Mouse (Mus musculus): ENCODE data around the gene Iqce. TPM values are rescaled to one million over a fixed set of nuclear protein-coding genes. Genes with fewer than 3 reads are reported as not detected.

The Iqce gene
- total RNA-seq, 2 experiments from 2014 or later: 46.2 to 57.9 TPM

DNA sequence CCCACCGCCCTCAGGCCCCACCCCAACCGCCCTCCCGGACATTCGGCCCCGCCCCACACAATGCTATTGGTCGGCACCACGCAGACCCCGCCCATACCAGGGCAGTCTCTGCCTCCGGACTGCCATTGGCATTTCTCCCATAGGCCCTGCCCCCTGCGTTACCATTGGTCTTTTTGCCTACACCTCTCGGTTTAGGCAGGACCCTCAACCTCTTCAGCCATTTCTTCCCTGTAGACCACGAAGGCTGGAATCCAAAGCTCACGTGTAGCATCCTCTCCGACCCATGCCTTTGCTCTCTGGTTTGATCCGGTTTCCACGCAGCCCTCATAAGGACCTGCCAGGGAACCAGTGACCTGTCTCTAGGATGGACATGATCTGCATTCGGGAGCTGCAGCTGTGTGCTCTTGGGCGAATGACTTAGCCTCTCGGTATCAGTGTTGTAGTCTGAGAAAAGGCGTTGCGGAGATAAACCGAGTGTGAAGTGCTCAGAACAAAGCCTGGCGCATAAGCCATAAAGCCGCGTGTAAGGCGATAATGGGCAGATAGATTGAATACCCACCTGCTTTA is 53.0 kb downstream of the Iqce start:
- Histone ChIP-seq H3K27ac (peak overlapping the region; percentile 85), H3K4me3 (peak overlapping the region; percentile 65)
- TF ChIP-seq CTCF (conservative IDR thresholded peaks at IDR 0.05): no peak
- peak; percentile 97 to 98 for DNase-seq (ENCODE audit: low spot score in 2 of 2)

DNA sequence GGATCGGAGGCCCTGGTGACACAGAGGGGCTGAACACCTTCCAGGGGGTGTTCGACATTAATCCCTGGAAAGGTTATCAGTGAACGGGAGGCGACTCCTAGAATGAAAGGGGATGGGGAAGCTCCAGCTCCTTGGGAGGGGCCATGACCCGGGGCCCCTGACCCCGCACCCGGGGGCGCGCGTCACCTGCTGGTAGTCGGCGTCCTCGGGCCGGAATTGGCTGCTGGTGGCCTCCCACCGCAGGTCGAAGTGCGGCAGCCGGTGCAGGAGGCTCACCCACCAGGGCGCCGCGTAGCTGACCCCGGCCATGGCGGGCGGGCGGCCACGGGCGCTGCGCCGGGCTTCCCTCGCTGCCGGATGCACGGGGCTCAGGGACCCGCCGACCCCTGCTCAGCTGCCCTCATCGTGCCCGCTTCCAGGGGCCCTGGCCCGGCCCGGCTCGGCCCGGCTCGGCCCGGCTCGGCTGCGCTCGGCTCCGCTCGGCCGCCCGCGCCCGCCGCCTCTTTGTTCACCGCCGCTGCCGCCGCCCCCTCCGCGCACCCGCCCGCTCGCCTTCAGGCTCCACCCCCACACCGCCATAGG is 53.6 kb downstream of the Iqce start, which contains the start of gene Ttyh3:
Gene Ttyh3, minus strand, starts transcription at position 513 of the 582 bp plus-strand sequence.
- TF ChIP-seq CTCF (conservative IDR thresholded peaks at IDR 0.05): no peak
- Histone ChIP-seq H3K4me3 (peak within 1 kb of the TSS; percentile 99), H3K27ac (peak within 1 kb of the TSS; percentile 100)
- DNase-seq (ENCODE audit: low spot score in 2 of 2): no peak

DNA sequence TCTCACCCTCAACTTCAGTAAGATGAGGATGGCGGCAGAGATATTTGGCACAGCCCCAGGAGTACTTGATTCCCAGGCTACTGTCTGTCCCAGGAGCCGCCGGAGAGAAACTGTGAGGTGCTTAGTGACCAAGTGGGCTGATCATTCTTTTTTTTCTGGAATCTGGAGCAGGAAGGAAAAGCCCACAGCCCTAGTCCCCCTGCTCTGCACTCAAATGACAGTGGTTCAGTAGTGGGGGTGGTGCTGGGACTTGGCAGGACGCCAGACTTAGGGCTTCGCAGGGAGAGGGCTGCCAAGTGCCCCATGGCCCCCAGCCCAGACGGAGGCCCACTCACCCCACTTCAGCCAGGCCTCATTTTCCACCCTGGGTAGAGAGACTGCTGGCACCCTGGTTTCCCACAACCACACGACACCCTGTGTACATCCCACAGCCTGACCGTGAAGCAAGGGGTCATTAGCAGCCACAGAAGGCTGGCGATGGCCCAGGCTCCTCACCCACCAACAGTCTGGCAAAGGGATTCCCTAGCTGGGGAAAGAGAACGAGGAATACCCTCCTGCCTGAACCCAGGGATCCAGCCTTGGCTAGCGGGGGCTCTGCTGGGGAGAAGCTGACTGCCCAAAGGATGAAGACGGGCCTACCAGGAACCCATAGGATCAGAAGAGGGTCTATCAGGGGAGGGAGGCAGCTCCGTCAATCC is 54.2 kb downstream of the Iqce start:
- peak; percentile 60 to 64 for DNase-seq (ENCODE audit: low spot score in 2 of 2)
- TF ChIP-seq CTCF (conservative IDR thresholded peaks at IDR 0.05): no peak
- Histone ChIP-seq H3K27ac (peak overlapping the region; percentile 100), H3K4me3 (peak overlapping the region; percentile 99)

DNA sequence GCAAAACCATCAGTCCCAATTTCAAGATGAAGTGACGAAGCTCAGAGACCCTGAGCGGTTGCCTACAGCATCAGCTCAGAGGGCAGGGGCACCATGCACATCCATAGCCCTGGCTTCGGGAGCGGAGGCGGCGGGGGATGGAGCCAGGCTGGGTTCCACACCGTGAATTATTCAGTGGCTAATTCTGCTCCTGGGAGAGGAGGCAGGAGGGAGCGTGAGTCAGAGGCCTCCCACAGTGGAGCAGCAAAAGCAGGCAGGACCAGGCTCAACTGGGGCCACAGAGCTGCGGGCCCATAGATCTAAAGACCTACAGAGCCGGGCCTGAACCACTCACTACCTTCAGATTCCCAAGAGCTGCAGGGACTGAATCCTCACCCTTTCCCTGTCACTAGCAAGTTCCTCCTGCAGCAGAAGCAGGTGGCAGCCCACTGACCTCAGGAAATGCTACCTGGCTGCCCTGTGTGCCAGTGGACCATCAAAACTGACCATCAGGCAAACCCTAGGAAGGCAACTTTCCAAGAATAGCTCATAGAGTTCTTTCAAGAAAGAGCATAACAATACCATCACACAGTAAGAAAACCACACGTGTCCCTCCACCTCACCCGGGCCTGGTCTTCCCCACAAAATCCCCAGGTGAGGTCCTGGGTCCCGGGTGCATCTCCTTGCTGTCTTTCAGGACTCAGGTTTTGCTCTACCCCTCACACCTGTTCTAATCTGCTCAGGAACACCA is 55.0 kb downstream of the Iqce start:
- H3K4me3 ChIP-seq: peak overlapping the region; percentile 99
- DNase-seq (ENCODE audit: low spot score in 2 of 2): peak; percentile 62 to 65
- H3K27ac ChIP-seq: peak overlapping the region; percentile 100
- no peak for TF ChIP-seq CTCF (conservative IDR thresholded peaks at IDR 0.05)

DNA sequence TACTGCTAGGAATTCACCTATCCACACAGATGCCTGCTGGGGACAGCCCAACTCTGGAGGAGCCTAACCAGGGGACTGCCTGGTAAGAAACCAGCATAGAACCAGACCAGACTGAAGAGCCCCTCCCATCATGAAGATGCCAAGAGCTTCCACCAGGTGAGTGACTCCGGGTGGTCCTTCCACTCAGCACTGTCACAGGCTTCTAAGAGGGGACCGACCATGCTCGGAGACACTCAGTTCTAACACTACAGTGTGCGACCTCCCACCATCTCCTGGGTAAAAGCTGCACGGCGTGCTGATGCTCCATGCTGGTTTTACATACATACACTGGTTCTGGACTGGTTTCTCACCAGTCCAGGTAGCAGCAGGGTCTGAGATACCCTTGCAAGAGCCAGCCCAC is 56.0 kb downstream of the Iqce start:
- peak; percentile 13; the same call in 1 of the 2 replicates for TF ChIP-seq CTCF (conservative IDR thresholded peaks at IDR 0.05)
- H3K4me3 ChIP-seq: peak overlapping the region; percentile 99
- DNase-seq (ENCODE audit: low spot score in 2 of 2): no peak
- peak overlapping the region; percentile 100 for H3K27ac ChIP-seq

DNA sequence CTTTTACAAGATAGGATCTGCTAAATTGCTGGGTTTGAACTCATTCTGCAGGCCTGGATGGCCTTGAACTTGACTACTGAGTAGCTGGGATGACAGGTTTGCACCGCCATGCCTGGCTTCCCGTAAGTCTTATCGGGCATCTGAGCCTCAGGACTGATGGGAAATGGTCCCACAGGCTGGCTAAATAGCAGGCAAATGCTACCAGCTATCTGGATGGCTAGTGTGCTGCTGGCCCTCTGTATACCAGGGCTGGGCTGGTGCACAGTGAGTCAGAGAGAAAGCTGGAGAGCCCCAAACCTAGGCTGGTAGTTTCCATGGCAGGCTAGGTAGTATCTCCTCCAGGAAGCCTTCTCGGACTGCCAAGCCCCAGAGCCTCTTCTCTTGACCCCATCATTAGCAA is 56.7 kb downstream of the Iqce start:
- Histone ChIP-seq H3K4me3 (peak overlapping the region; percentile 99), H3K27ac (peak overlapping the region; percentile 100)
- no peak for DNase-seq (ENCODE audit: low spot score in 2 of 2)
- TF ChIP-seq CTCF (conservative IDR thresholded peaks at IDR 0.05): no peak

DNA sequence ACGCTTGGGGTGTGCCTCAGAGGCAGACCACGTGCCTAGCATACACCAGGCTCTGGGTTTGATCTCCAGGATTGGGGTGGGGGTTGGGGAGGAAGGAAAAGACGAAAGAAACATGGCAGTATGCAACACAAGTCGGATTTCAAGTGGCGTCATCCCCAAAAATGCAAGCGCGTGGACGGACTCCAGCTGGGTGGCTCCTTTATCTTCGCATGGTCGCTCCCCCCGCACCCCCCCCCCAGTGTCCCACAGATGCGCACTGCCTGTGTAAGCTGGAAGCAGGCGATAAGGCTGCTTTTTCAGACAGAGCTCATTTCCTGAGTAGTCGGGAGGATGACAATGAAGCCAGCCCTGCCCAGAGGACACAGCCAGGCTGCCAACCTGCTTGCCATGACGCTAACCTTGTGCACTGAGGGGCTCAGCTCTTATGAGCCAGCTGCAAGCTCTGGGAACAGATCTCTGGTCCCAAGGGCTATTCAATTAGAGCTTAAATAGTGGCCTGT is 57.4 kb downstream of the Iqce start:
- peak overlapping the region; percentile 100 for H3K27ac ChIP-seq
- H3K4me3 ChIP-seq: peak overlapping the region; percentile 99; the same call in 1 of the 2 replicates
- DNase-seq (ENCODE audit: low spot score in 2 of 2): no peak
- no peak for TF ChIP-seq CTCF (conservative IDR thresholded peaks at IDR 0.05)

DNA sequence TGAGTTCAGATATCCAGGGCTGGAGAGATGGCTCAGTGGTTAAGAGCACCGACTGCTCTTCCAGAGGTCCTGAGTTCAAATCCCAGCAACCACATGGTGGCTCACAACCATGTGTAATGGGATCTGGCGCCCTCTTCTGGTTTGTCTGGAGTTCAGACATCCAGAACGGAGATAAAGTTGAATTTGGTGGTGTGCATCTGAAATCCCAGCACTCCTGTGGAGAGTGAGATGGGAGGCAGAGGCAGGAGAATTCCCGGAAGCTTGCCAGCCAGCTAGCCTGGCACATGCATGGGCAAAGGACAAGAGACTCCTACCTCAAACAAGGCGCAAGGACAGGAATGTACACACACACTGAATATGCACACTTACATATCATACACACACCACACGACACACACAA is 57.9 kb downstream of the Iqce start:
- peak overlapping the region; percentile 100; the same call in 1 of the 2 replicates for H3K27ac ChIP-seq
- no peak for DNase-seq (ENCODE audit: low spot score in 2 of 2)
- H3K4me3 ChIP-seq: no peak overlapping the region
- TF ChIP-seq CTCF (conservative IDR thresholded peaks at IDR 0.05): peak; percentile 61

DNA sequence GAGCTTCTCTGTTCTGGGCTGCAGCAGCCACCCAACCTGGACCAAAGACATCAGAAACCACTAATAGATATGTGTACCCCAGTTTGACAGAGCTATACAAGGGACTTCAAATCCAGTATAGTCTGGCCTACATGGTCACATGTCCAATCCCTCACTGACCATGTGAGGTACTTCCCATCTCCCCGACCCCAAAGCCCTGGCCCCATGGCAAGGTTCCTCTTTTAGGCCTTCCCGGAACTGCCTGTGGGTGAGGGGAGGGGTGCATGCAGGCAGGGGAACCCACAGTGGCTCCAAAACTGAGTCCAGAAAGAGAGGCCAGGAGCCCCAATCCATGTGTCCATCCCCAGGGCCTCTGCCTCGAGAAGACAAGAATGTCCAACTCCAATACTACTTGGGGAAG is 60.1 kb downstream of the Iqce start:
- DNase-seq (ENCODE audit: low spot score in 2 of 2): no peak
- Histone ChIP-seq H3K4me3 (no peak overlapping the region), H3K27ac (peak overlapping the region; percentile 80)
- TF ChIP-seq CTCF (conservative IDR thresholded peaks at IDR 0.05): no peak

DNA sequence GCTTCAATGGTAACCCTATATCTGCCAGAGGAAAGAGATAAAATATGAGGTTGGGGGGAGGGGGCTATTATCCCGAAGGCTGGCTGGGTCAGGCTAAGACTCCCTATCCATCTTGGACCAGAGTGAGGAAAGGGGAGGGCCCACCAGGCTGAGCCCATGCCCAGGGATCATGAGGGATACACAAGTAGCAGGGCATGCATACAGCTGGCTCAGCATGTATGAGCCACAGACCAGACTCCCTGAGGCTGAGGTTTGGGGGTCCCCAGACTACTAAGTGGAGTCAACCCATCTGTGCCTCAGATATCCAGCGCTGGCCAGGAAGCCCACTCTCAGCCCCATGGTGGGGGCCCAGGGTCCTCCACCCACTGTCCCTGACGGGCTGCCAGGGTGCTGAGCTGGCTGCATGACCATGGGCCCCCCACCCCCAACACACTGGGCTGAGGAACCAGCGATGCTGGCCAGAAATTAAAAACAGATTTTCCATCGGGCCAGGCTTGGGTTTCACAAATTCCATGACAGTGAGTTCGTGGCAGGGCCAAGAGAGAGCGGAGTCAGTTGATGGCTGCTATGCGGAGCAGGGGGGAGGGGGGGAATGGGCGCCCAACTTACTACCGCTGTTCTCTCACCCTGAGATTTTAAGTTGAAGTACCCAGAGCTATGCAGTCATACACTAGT is 60.8 kb downstream of the Iqce start:
- TF ChIP-seq CTCF (conservative IDR thresholded peaks at IDR 0.05): no peak
- H3K27ac ChIP-seq: peak overlapping the region; percentile 80
- no peak overlapping the region for H3K4me3 ChIP-seq
- no peak for DNase-seq (ENCODE audit: low spot score in 2 of 2)

DNA sequence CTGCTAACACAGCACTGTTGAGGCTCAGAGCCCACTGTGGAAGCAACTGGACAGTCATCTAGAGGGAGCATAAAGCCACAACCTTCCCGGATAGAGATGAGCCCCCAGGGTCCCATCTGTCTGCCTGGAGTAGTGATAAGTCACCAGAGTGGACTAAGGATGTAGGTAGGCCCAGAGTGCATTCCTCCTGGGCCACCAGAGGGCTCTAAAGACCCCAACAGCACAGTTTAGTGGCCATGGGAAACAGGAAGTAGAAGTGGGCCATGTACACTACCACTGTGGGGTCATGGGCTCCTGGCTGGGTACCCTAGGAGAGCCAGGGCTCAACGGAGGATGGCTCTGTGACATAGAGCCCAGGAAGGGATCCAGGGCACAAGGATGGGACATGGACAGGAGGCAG is 61.4 kb downstream of the Iqce start:
- H3K27ac ChIP-seq: peak overlapping the region; percentile 80
- H3K4me3 ChIP-seq: no peak overlapping the region
- no peak for DNase-seq (ENCODE audit: low spot score in 2 of 2)
- peak; percentile 53 for TF ChIP-seq CTCF (conservative IDR thresholded peaks at IDR 0.05)

DNA sequence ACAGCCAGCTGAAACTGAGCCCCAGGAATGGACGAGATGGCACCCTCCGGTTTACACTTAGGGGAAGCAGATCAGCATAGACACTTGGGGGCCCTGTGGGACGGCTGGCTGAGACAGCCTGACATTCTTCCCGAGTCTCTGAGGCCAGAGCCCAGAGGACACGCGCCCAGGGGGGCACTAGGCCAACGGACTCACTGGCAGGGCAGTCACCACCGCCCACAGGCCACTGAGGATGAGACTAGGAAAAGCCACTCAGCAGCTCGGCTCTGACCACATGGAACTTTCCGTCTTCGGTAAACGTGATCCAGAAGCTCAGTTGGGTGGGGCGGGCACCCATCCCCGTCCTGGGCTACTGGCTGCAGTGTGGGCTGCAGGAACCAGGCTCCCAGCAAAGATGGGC is 62.3 kb downstream of the Iqce start:
- H3K27ac ChIP-seq: peak overlapping the region; percentile 80; the same call in 1 of the 2 replicates
- TF ChIP-seq CTCF (conservative IDR thresholded peaks at IDR 0.05): no peak
- DNase-seq (ENCODE audit: low spot score in 2 of 2): no peak
- H3K4me3 ChIP-seq: no peak overlapping the region

Measured in layer of hippocampus, adult 2 months (tissue).